Mouse (Mus musculus): ENCODE measurements around the gene Perm1. TPM values are rescaled to one million over a fixed set of nuclear protein-coding genes. Genes with fewer than 3 reads are reported as not detected.

Perm1 gene
- 100 to 1,000 TPM in 1 of 2 experiments, 10 to 100 TPM in 1; 73.3 to 103 TPM for total RNA-seq (2021)
- long read RNA-seq, experiment 1, transcript Perm1-201 (4 exons, 3,901 nt) = major isoform, 29 of 72 reads
- long read RNA-seq, experiment 1, partial matches to known transcripts = 41 of 72 reads
- long read RNA-seq, experiment 1, other reads (novel, unspliced or antisense) = 2 of 72 reads
- long read RNA-seq, experiment 2, transcript Perm1-201 (4 exons, 3,901 nt) = major isoform, 84 of 114 reads
- long read RNA-seq, experiment 2, partial matches to known transcripts = 26 of 114 reads
- long read RNA-seq, experiment 2, other reads (novel, unspliced or antisense) = 4 of 114 reads

DNA sequence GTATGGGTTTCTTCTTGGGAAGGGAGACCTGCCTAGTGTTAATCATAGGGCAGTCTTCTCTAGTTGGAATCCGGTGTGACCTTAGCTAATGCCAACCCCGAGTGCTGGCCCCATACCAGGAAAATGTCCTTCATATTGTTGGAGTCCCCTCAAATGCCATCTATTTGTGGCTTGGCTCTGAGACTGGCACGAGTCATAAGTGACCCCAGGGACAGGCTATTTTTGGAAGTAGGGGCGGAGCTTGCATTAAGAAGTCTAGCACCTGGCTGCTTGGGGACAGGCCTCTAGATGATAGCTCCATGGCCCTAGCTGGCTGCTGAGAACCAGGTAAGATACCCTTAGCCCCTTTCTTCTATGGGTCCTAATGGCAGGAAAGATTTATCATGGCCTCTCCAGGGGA lies at the start of gene Perm1:
Gene Perm1, plus strand, starts transcription at position 220 of the 400 bp plus-strand sequence.
- DNase-seq = peak; percentile 82
- intact Hi-C loops (cut with DNase I; ENCODE audit: low total_unique reads) = no loop called here

DNA sequence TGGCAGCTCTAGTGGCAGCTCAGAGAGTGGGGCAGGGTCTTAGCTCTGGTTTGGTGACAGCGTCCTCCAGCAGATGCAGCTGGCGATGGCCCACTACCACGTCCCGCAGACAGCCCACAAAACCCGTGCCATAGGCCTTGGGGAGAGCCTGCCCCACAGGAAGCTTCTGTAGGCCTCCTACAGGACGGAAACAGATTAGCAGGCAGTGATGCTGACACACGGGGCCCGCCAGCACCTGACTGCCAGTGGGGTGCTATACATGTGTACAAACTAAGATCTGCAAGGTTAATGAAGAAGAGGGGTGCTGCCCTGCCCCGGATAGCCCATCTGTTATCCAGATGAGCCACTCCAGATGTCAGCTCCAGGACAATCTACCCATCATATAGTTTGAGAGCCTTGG lies 49.2 kb upstream of the Perm1 start:
- intact Hi-C loops (cut with DNase I; ENCODE audit: low total_unique reads) = no loop called here
- DNase-seq = no peak

DNA sequence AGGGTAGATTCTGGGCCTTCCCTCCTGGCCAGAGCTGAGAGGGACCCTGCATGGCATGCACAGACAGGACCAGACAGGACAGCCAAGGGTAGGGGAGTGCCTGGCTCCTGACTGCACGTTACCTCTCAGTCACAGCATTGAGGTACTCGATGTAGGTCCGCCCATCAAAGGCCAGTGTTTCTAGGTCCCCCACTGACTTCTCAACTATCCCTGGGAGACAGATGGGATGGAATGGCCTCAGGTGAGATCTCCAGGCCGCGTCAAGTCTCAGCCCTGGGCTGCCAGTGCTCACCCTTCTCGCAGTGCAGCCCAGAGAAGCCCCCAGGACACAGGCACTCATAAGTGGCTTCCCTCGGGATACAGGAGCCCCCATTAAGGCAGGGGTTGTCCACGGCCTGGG lies 47.1 kb upstream of the Perm1 start:
- intact Hi-C loops (cut with DNase I; ENCODE audit: low total_unique reads) = no loop called here
- no peak for DNase-seq

DNA sequence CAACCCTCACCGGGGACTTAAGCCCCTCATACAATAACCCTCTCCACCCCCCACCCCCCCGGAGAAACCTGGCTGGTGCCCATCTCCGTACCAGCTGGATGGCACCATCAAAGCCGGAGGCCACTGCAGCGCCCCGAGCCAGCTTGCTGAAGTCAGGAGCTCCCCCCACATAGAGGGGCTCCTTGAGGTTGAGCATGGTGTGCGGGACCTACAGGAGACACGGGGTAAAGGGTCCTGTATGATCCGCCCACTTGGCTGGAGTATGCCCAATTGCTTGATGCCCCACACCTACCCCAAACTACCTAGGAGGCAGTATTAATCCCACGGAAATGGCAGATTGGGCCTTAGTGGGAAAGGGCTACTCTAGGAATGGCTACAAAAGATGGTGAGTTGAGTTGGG lies 46.5 kb upstream of the Perm1 start:
- intact Hi-C loops (cut with DNase I; ENCODE audit: low total_unique reads) = no loop called here
- DNase-seq = no peak

DNA sequence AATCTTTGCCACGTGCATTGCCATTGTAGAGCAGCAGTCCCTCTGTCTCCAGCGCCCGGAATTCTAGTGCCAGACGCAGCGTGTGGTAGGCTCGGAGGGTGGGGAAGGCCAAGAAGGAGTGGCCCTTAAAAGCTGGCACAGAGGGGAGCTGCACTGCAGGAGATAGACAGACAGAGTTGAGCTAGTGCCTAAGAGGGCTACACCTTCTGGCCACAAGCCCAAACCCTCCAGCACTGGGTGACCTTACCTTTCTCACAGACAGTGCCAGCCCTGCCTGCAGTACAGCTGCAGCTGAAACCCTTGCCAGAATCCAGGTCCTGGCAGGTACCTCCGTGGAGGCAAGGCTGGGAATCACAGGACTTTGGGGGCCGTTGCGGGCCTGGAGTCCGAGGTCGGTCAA lies 43.8 kb upstream of the Perm1 start:
- no peak for DNase-seq
- intact Hi-C loops (cut with DNase I; ENCODE audit: low total_unique reads) = no loop called here

DNA sequence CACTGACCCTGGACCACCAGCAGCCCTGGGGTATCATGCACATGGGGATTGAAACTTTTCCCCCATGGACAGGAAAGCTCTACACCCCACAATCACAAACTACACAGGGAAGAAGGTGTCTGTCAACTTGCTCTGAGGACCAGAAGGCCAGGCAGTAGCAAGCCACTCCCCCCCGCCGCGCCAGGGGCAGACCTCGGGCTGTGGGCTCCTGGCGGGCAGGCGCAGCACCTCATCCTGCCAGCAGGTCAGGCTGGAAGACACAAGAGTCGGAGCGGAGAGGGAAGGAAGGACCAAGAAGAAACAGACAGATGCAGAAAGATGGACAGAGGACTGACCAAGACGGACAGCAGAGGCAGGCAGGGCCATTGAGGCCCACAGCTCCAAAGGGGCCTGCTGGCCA lies 38.0 kb upstream of the Perm1 start:
- no peak for DNase-seq
- intact Hi-C loops (cut with DNase I; ENCODE audit: low total_unique reads) = no loop called here

DNA sequence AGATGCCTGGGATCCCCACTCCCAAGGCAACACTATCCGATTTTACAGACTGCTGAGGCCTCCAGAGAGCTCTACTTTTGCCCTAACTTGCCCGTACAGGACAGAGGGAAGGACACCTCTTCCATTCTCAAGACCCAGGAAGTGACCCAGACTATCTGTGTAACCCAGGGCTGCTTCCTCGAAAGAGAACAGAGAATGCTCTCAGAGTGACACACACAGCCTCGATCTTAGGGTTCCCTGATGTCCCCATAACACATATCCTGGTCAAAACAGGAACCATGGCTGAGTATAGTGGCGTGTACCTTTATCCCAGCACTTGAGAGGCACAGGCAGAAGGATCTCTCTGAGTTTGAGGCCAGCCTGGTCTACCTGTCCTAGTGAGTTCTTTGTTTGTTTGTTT lies 31.9 kb upstream of the Perm1 start:
- no peak for DNase-seq
- intact Hi-C loops (cut with DNase I; ENCODE audit: low total_unique reads) = no loop called here

DNA sequence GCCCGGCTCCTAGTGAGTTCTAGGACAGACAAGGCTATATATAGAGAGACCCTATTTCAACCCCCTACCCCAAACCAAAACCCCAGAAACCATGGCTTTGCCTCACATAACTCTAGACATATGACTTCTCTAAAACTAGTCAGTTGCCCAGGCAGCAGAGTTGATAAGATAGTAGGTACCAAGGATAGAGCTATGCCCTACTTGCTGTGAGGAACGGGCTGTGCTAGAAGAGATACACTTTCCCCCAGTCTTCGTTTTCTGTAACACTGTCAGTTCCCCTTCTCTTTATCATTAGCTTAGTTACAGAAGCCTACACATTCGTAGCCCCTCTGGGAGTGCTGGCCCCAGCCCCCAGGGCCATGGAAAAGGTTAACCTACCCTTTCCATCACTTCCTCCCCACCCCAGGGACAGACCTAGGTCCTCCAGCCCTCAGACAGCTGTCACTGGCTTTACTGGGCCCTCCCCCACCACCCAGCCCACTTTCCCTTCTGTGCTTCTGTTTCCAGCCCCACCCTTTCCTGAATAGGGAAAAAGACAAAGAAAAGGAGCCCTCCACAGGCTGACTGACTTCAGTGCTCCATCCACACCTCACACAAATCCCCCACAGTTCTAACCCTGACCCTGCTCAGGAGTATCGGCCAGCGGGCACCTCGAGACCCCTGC lies 31.2 kb upstream of the Perm1 start:
- no peak for DNase-seq
- intact Hi-C loops (cut with DNase I; ENCODE audit: low total_unique reads) = no loop called here

DNA sequence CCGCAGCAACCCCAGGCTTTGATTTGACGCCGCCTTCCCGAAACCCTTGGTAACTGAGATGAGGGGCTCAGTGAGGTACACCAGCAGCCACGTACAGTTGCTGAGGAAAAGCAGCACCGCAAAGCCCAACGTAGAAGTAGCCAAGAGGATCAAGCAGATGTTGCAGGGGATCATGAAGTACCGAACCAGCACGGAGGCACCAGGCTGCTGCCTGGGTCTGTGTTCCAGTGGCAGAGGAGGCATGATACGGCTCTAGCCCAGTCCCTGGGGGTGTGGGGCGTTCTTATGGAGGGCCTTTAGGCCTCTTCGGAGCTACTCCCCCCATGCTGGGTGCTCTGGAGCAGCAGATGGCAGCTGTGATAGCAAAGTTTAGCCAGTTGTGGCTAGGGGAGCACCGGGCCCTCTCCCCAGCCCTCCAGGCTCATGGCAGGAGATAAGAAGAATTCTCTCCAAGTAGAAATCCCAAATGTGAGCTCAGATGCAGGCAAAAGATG lies 30.2 kb upstream of the Perm1 start:
- DNase-seq = no peak
- intact Hi-C loops (cut with DNase I; ENCODE audit: low total_unique reads) = no loop called here

DNA sequence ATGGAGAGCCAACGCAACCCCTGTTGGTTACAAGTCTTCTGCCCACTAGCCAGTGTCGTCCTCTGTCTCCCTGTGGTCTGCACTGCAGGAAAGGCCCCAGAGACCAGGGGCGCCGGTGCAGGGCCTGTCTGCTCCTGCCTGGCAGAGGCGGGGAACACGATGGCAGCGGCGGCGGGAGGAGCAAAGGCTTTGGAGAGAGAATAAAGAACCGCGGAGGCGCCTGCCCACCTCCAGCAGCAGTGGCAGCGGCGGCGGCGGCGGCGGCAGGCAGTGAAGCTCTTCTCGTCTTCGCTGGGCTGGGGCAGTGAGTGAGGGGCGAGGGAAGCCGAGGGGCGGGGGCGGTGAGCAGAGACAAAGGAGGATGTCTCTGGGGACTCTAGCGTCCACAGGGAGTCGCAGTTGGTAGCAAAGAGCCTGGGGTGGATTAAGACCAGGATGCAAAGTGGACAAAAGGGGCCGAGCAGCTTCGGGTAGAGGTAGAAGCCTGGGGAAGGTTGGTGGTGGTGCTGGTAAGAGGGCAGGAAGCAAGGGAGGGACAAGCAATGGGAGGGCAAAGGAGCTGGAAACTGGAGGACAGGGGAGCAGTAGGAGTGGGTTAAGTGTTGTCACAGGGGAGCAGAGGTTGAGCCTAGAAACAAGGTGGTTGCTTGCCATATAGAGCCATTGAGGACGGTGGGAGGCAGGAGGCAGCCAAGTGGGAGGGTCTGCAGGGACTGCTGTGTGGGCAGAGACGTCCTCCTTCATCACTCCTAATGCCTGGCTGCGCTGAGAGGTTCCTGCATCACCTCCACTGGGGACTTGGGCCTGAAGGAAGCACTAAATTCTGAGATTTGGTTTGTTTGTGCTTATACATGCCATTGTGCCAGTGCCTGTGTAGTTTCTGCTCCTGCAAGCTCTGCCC lies 29.5 kb upstream of the Perm1 start:
- intact Hi-C loops (cut with DNase I; ENCODE audit: low total_unique reads) = no loop called here
- no peak for DNase-seq

DNA sequence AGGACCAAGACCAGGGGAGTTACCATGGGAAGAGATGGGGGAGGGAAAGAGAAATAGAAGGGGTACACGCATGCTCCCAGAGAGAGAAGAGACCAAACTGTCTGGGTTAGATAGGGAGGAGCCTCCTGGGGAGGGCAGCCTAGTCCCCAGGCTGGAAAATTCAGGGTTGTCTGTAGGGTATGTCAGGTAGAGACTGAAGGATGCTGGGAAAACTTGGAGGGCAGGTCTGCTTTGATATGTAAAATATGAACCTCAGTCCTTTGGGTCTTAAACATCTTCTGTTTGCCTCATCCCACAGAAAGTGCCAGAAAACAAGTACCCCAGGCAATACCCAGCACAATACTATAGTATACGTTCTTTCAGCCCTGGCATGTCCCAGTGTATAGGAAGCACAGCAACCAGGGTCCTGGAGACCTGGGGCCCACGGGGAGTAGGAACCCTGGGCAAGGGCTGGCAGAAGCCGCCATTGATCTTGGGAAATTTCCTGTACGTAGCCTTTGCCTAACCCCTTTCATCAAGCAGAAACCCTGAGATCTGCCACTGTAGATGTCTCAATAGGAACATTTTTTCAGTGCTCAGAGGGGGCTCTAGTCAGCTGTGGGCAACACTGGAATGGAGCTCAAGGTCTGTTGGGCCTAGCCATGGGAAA lies 27.4 kb upstream of the Perm1 start:
- no peak for DNase-seq
- intact Hi-C loops (cut with DNase I; ENCODE audit: low total_unique reads) = no loop called here

DNA sequence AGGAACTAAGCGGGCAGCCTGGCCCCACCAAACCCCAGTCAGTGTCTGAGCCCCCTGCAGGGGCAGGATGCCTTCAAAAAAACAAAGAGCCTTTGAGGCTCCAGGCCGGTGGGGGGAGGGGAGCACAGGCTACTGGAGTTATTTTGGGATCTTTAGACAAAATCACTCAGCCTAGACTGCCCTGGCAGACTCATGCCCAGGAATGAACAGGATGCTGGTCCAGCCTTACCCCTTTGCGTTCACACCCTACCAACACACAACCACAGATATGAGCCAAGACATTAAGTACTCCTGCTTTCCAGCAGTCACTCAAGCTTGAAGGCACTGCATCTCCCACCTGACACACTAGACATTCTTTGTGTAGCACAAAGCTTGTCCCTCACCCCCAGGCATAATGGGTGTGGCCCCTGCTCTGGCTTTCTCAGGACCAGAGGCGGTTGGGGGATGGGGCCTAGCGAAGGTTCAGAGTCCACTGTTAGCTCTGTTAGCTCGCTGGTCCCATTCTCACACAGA lies 26.8 kb upstream of the Perm1 start:
- DNase-seq = no peak
- intact Hi-C loops (cut with DNase I; ENCODE audit: low total_unique reads) = no loop called here

DNA sequence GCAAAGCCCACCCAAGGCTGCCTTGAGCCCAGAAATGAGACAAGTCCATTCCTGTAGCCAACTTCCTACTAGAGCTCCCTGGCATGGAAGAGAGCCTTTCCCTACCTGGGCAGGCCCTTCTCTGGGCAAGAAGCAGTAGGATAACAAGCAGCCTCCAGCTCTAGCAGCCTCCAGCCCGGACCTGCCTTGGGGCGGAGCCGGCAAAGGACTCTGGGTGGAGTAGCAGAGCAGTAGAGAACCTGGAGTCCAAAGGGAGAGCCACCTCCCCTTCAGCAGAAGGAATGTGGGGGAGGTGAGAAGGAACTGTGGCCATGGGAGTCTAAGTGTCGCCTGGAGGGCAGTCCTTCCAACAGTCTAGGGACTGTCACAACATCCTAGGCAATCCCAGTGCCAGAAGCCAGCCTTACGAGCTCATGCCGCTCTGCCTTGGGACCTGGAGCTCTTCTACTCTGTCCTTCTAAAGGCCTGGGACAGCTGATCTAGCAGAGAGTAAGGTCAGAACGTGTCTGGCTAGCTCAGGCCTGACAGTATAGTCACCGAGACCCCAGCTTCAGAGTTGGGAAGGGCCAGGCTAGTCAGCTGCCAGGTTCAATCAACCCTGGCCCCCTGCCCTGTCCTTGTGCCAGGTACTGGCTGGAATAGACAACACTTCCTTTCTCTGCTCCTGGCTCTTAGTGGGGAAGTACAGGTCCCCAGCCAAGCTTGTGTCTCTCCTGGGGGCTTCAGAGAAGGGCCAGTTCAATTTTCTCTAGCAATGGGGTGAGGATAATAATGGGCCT lies 23.1 kb upstream of the Perm1 start:
- intact Hi-C loops (cut with DNase I; ENCODE audit: low total_unique reads) = loop anchor here (5.0 kb wide), 1 partner anchor 85 kb away; the partner anchor contains the start of gene 9430015G10Rik
- no peak for DNase-seq

DNA sequence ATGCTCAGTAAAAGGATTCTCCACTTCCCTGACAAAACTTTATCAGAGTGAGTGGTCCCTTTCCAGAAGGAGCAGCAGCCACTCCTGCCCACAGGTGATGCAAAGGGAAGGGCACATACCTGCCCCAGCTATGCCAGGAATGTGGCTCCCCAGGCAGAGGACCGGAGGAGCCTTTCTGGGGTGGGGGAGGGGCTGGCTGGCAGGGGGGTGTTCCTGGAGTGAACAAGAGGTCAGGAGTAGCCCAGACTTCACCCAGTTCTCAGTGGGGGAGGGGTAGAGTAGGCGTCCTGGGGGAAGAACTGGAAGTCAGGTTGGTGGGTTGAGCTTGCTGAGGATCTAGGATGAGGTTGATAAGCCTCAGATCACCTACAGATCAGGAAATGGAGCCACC lies 22.5 kb upstream of the Perm1 start:
- intact Hi-C loops (cut with DNase I; ENCODE audit: low total_unique reads) = loop anchor here (5.0 kb wide), 1 partner anchor 86 kb away; the partner anchor contains the start of gene 9430015G10Rik
- no peak for DNase-seq

DNA sequence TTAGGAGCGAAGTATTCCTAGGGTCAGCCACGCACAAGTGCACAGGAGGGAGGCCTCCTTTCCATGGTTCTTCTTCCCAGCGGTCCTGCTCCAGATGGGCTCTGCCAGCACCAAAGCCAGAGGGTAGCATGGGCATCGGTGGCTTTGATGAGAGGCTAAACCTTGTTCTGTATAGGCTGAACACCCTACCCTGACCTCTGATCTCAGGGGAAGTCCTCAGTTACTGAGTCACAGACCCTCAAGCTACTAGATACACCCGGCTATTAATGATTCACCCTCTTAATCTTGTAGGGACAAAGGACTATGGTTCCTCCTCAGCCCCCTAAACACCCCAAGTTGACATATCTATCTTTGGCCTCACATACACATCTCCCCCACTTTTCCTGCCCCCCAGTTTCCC lies 21.8 kb upstream of the Perm1 start:
- intact Hi-C loops (cut with DNase I; ENCODE audit: low total_unique reads) = loop anchor here (5.0 kb wide), 1 partner anchor 87 kb away; the partner anchor contains the start of gene 9430015G10Rik
- no peak for DNase-seq

DNA sequence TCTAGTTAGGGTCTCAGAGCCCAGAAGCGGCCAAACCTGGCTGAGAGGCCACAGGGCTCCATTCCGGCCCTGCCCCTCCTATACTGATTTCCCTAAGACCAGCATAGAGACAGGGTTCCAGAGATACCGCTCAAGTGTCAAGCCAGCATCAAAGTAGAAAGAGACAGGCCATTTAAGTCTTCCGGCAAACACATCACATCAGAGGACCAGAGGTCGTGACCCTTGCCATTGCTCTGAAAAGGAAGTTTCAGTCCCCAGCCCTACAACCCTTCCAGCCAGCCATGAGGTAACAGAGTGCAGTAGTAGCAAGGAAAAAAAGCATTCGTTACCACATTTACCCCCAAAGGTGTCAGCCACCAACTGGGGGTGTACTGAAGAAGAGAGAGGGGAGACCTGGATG lies 21.3 kb upstream of the Perm1 start:
- intact Hi-C loops (cut with DNase I; ENCODE audit: low total_unique reads) = loop anchor here (5.0 kb wide), 1 partner anchor 87 kb away; the partner anchor contains the start of gene 9430015G10Rik
- no peak for DNase-seq

DNA sequence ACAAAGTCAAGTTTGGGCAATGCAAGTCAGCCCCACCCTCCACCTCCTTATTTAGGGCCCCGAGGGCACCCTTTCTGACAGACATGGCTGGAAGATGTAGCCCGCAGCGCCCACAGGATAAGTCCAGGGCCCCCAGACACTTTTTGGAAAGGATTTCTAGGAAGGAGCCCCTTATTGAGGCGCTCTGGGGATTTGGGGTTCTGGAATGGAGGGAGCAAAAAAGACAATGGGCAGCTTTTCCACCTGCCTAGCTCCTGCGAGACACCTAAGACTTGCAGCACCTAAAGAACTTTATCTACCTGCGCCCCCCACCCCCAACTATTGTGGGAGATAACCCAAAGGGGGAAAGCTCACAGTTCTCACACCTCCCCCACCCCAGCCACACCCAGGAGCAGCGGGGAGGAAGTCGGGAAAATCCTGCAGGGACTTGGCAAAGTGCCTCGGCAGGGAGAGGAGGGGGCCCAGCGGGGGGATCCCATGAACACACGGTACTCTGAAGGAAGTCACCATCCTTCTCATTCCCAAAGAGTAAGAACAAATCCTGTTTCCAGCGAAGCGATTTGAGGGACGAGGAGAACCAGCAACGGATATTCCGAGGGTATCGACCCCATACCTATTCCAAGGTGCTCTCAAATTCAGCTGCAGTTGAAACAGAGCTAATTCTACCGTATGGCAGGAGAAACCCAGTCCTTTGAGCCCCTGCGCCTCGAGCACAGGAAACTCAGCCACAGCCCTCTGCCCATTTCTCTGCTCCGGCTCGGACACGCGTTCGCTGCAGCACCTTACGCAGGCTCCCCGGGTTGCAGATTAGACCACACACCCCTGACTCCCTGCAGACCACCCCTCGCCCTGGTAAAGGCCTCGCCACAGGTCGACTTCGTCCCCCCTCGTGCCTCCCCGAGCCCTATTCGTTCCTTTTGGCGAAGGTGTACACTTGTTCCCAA lies 19.5 kb upstream of the Perm1 start:
- intact Hi-C loops (cut with DNase I; ENCODE audit: low total_unique reads) = no loop called here
- DNase-seq = peak; percentile 45
